Mouse (Mus musculus) liver, embryonic 14.5 days (tissue): Measurements from ENCODE around the gene Tmem231. TPM values are rescaled to one million over a fixed set of nuclear protein-coding genes. Genes with fewer than 3 reads are reported as not detected.

Experiments used
- ATAC-seq: fragments of 200-750 bp; cut with Nextera tagmentation; 2 replicates; pipeline ENCODE4 v1.8.0; 2017; ENCODE audit warnings: moderate number of reproducible peaks, mild to moderate bottlenecking, moderate library complexity; ENCODE audit not compliant: insufficient read depth
- DNase-seq, 3 experiments: peaks; one replicate each; pipeline ENCODE4 v3.0.0-alpha.2; 2012 to 2013; ENCODE audit warnings: low read depth in 3 of 3, low spot score in 3 of 3
- H3K27ac ChIP-seq: fragments of 300-500 bp; sonication (generic); 2 replicates; pipeline ENCODE4 v1.5.1; 2014; ENCODE audit warnings: moderate library complexity, mild to moderate bottlenecking, control low read depth, inconsistent platforms
- H3K27me3 ChIP-seq: fragments of 300-500 bp; sonication (generic); 2 replicates; pipeline ENCODE4 v1.6.1; 2014; ENCODE audit warnings: mild to moderate bottlenecking, low read length, moderate library complexity; ENCODE audit not compliant: control insufficient read depth, insufficient read depth
- H3K36me3 ChIP-seq: fragments of 300-500 bp; sonication (generic); replicated peaks from 2 replicates; pipeline ENCODE4 v1.6.1; 2014; ENCODE audit warnings: low read depth; ENCODE audit not compliant: control insufficient read depth, insufficient read depth
- H3K4me1 ChIP-seq, 2 experiments: fragments of 200-500 bp in 1 of 2; fragments of 300-500 bp in 1 of 2; sonication (generic) in 1 of 2; replicated peaks; 2 replicates each; pipeline ENCODE4 v1.6.1; 2012 to 2014; ENCODE audit warnings: antibody characterized with exemption in 1 of 2, inconsistent platforms in 1 of 2, low read length in 1 of 2; ENCODE audit not compliant: control insufficient read depth in 2 of 2, insufficient read depth in 2 of 2
- H3K4me2 ChIP-seq: fragments of 300-500 bp; sonication (generic); 2 replicates; pipeline ENCODE4 v1.6.1; 2014; ENCODE audit warnings: low read depth, mild to moderate bottlenecking, control low read depth, moderate library complexity
- H3K4me3 ChIP-seq, 2 experiments: fragments of 200-500 bp in 1 of 2; fragments of 300-500 bp in 1 of 2; sonication (generic) in 1 of 2; 2 replicates each; pipeline ENCODE4 v1.5.1; 2012 to 2014; ENCODE audit warnings: low read depth in 2 of 2, low read length in 2 of 2, mild to moderate bottlenecking in 2 of 2, control low read depth in 1 of 2, inconsistent platforms in 1 of 2, moderate library complexity in 1 of 2; ENCODE audit not compliant: insufficient read depth in 1 of 2
- H3K9ac ChIP-seq: fragments of 300-500 bp; sonication (generic); replicated peaks from 2 replicates; pipeline ENCODE4 v1.6.1; 2014; ENCODE audit warnings: mild to moderate bottlenecking, control low read depth, moderate library complexity
- H3K9me3 ChIP-seq: fragments of 300-500 bp; sonication (generic); 2 replicates; pipeline ENCODE4 v1.6.1; 2016; ENCODE audit warnings: low read length, mixed read lengths; ENCODE audit not compliant: control insufficient read depth
- CTCF ChIP-seq: IDR thresholded peaks from 2 replicates; pipeline ENCODE4 v1.5.1; 2016; ENCODE audit warnings: antibody characterized with exemption, low read depth, control low read depth
- EP300 ChIP-seq: IDR thresholded peaks from 2 replicates; pipeline ENCODE4 v1.6.1; 2016; ENCODE audit warnings: antibody characterized with exemption, low read depth
- WGBS: fragments of 180-500 bp; shearing (Covaris S2); extraction: QIAGEN DNeasy Blood & Tissue Kit; methylation state at CpG from one replicate; pipeline ENCODE4 v1.1.7; 2014; ENCODE audit not compliant: insufficient replicate concordance; 5-methylcytosine and 5-hydroxymethylcytosine counted together
- polyA plus RNA-seq, 2 experiments: library from polyadenylated mRNA; depleted of rRNA in 1 of 2; stranded (reverse) in 1 of 2; unstranded in 1 of 2; fragments of >200 nt; fragmentation: Nextera tagmentation in 1 of 2; extraction: Ambion mirVana in 1 of 2; gene quantifications; 2 replicates each; pipeline versions ENCODE4 v1.2.1 to v1.2.3; 2012 to 2014

The Tmem231 gene
- polyA plus RNA-seq, 2 experiments, result 1.7 to 2.0 TPM

DNA sequence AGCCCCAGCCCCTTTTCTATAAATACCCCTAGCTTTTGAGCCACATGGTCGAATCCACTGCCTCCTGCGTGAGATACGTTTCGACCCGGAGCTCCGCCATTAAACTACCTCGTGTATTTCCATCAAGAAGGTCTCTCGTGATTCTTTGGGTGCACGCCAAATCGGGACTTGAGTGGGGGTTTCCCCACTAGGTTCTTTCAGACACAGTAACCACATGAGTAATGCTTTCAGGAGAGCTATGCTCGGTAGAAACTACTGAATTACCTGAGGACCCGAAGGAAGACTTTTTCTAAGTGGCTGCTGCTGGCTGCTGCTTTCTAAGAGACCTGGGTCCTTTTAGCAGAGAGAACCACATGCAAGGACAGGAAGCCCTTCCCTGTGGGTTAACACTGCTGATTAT lies 40.5 kb upstream of the Tmem231 start:
- no peaks in the 10 kb centered on the region for H3K27me3 ChIP-seq
- WGBS, result 86% methylated on average over 12 of the region's 12 CpGs
- ATAC-seq (no peak), DNase-seq (no peak)
- TF ChIP-seq EP300, result no peak
- no peak for TF ChIP-seq CTCF
- H3K9me3 ChIP-seq, result no peaks in the 10 kb centered on the region
- H3K4me1 ChIP-seq, result peaks cover 0 to 8% of the 10 kb centered on the region in 2 experiments; a peak in 2 of 4 replicates
- H3K9ac ChIP-seq, result no peak overlapping the region
- H3K4me2 ChIP-seq, result no peak overlapping the region
- H3K36me3 ChIP-seq, result peaks cover 3% of the 10 kb centered on the region
- H3K4me3 ChIP-seq, result no peak overlapping the region
- no peak overlapping the region for H3K27ac ChIP-seq

DNA sequence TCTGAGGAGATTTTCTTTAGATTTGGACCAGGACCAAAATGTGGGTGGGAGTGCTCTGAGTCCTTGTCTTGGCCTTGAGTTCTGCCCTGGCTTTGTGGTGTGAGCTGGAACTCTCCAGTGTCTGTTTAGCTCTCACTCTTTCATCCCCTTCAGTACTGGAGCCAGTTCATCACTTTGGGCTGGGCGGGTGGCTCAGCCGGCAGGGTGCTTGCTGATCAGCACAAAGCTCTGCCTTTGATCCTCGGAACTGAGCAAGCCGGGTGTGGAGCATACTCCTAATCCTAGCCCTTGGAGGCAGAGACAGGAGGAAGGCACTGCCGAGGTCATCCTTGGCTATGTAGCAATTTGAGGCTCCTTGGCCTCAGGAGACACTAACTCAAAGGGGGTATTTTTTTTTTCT lies 35.3 kb upstream of the Tmem231 start:
- peaks cover 3% of the 10 kb centered on the region; the same call in 1 of the 2 replicates for H3K36me3 ChIP-seq
- 74% methylated on average over 5 of the region's 5 CpGs for WGBS
- H3K4me2 ChIP-seq, result no peak overlapping the region
- H3K9me3 ChIP-seq, result no peaks in the 10 kb centered on the region
- H3K4me3 ChIP-seq, result no peak overlapping the region
- no peaks in the 10 kb centered on the region for H3K27me3 ChIP-seq
- no peak for DNase-seq
- no peak overlapping the region for H3K27ac ChIP-seq
- H3K9ac ChIP-seq, result no peak overlapping the region
- peaks cover 0 to 4% of the 10 kb centered on the region in 2 experiments; a peak in 2 of 4 replicates for H3K4me1 ChIP-seq
- no peak for ATAC-seq
- TF ChIP-seq EP300 (no peak), CTCF (no peak)

DNA sequence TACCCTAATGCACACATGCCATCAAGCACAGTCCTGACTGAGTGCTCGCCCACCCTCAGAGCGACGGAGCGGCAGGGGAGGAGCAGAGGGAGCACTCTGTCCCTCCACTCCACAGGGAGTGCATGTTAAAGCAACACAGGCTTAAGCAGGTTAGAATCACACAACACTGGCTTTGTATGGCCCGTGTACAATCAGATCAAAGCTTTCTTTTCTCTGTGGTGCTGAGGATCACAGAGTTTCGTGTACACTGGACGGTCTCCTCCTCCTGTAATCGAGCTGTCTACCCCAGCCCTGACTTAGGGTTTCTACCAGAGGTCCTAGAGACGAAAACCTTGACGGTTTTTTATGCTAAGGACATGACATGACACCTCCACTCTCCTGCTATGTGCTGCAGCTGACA lies 34.9 kb upstream of the Tmem231 start:
- H3K4me2 ChIP-seq, result no peak overlapping the region
- DNase-seq (no peak), ATAC-seq (no peak)
- peaks cover 2% of the 10 kb centered on the region; the same call in 1 of the 2 replicates for H3K36me3 ChIP-seq
- H3K27me3 ChIP-seq, result no peaks in the 10 kb centered on the region
- H3K4me1 ChIP-seq, result peaks cover 0 to 4% of the 10 kb centered on the region in 2 experiments; a peak in 2 of 4 replicates
- H3K4me3 ChIP-seq, result no peak overlapping the region
- TF ChIP-seq CTCF (no peak), EP300 (no peak)
- no peak overlapping the region for H3K27ac ChIP-seq
- no peaks in the 10 kb centered on the region for H3K9me3 ChIP-seq
- 86% methylated on average over 10 of the region's 10 CpGs for WGBS
- no peak overlapping the region for H3K9ac ChIP-seq

DNA sequence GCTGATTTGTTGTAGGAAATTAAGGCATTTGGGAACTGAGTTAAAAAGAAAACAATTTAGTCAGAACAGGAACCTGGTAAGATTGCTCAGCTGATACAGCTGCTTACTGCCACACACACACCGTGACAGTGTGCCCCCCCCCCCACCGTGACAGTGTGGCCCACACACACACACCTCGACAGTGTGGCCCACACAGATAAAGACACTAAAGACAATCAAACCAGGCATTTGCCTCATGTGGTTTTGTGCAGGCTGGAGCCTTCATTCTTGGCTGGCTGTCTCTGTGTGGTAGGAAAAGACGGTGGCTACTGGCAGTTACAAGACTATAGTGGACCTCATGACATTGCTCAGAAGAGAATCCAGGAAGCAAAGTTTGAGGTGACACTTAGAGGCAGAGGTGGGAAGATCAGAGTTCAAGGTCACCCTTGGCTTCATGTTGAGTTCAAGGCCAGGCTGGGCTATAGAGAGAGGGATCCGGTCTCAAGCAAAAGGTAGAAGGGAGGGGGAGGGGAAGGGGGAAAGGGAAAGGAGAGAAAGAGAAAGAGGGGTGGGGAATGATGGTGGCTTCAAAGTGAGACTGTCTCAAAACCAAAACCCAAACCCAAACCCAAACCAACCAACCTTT lies 33.7 kb upstream of the Tmem231 start:
- Histone ChIP-seq H3K36me3 (no peaks in the 10 kb centered on the region), H3K4me2 (no peak overlapping the region), H3K9ac (no peak overlapping the region), H3K4me1 (peaks cover 0 to 4% of the 10 kb centered on the region in 2 experiments; a peak in 2 of 4 replicates), H3K9me3 (no peaks in the 10 kb centered on the region), H3K27me3 (no peaks in the 10 kb centered on the region), H3K27ac (no peak overlapping the region), H3K4me3 (no peak overlapping the region)
- TF ChIP-seq CTCF, result no peak
- TF ChIP-seq EP300, result peak; percentile 30; the same call in 1 of the 2 replicates
- DNase-seq (no peak), ATAC-seq (peak; percentile 73)
- WGBS, result 21% methylated on average over 5 of the region's 5 CpGs

DNA sequence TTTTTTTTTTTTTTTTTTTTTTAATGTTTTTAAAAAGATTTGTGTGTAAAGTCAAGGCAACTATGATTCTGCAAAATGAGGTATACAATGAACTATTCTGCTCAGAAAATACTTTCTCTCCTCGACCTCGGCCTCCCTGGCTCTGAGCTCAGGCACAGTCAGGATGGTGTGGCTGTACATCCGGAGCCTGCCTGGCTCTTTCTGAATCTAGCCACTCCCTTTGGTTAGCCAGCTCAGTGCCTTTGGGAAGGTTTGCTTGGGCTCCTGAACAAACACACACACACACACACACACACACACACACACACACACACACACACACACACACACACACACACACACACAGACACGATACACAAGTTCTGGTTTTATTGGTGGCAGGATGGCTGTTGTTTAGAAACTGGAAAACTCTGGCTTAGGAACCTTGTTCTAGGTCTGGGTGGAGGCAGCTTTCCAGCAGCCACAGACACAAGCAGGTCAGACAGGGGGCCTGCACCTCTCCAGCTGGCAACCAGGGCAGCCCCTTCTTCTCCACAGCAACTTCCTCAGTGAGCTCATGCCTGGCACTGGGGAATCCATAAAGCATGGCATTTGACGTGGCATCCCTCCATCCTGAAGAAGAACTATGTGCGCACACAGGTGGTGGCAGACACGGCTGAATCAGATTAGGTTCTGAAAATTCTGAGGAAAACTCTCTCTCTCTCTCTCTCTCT lies 31.3 kb upstream of the Tmem231 start:
- H3K4me3 ChIP-seq, result no peak overlapping the region
- H3K4me1 ChIP-seq, result peaks cover 0 to 4% of the 10 kb centered on the region in 2 experiments; a peak in 2 of 4 replicates
- H3K36me3 ChIP-seq, result no peaks in the 10 kb centered on the region
- H3K9me3 ChIP-seq, result no peaks in the 10 kb centered on the region
- TF ChIP-seq CTCF (no peak), EP300 (no peak)
- DNase-seq, result no peak
- no peak overlapping the region for H3K27ac ChIP-seq
- no peak overlapping the region for H3K4me2 ChIP-seq
- no peaks in the 10 kb centered on the region for H3K27me3 ChIP-seq
- no peak overlapping the region for H3K9ac ChIP-seq
- WGBS, result 66% methylated on average over 7 of the region's 7 CpGs
- ATAC-seq, result no peak
